Mouse (Mus musculus) liver, embryonic 14.5 days (tissue): ENCODE data around the gene Tmem199. TPM values are rescaled to one million over a fixed set of nuclear protein-coding genes. Genes with fewer than 3 reads are reported as not detected.
"Not testable (repeated sequence)": the region's sequence is repeated elsewhere in the genome, so short reads cannot be mapped to it uniquely, and the experiment has no call there.

Source experiments
- ATAC-seq: fragments of 200-750 bp; cut with Nextera tagmentation; 2 replicates; pipeline ENCODE4 v1.8.0; 2017; ENCODE audit warnings: moderate number of reproducible peaks, mild to moderate bottlenecking, moderate library complexity; ENCODE audit not compliant: insufficient read depth
- DNase-seq, 3 experiments: peaks; one replicate each; pipeline ENCODE4 v3.0.0-alpha.2; 2012 to 2013; ENCODE audit warnings: low read depth in 3 of 3, low spot score in 3 of 3
- H3K27ac ChIP-seq: fragments of 300-500 bp; sonication (generic); 2 replicates; pipeline ENCODE4 v1.5.1; 2014; ENCODE audit warnings: moderate library complexity, mild to moderate bottlenecking, control low read depth, inconsistent platforms
- H3K27me3 ChIP-seq: fragments of 300-500 bp; sonication (generic); 2 replicates; pipeline ENCODE4 v1.6.1; 2014; ENCODE audit warnings: mild to moderate bottlenecking, low read length, moderate library complexity; ENCODE audit not compliant: control insufficient read depth, insufficient read depth
- H3K36me3 ChIP-seq: fragments of 300-500 bp; sonication (generic); replicated peaks from 2 replicates; pipeline ENCODE4 v1.6.1; 2014; ENCODE audit warnings: low read depth; ENCODE audit not compliant: control insufficient read depth, insufficient read depth
- H3K4me1 ChIP-seq, 2 experiments: fragments of 200-500 bp in 1 of 2; fragments of 300-500 bp in 1 of 2; sonication (generic) in 1 of 2; replicated peaks; 2 replicates each; pipeline ENCODE4 v1.6.1; 2012 to 2014; ENCODE audit warnings: antibody characterized with exemption in 1 of 2, inconsistent platforms in 1 of 2, low read length in 1 of 2; ENCODE audit not compliant: control insufficient read depth in 2 of 2, insufficient read depth in 2 of 2
- H3K4me2 ChIP-seq: fragments of 300-500 bp; sonication (generic); 2 replicates; pipeline ENCODE4 v1.6.1; 2014; ENCODE audit warnings: low read depth, mild to moderate bottlenecking, control low read depth, moderate library complexity
- H3K4me3 ChIP-seq, 2 experiments: fragments of 200-500 bp in 1 of 2; fragments of 300-500 bp in 1 of 2; sonication (generic) in 1 of 2; 2 replicates each; pipeline ENCODE4 v1.5.1; 2012 to 2014; ENCODE audit warnings: low read depth in 2 of 2, low read length in 2 of 2, mild to moderate bottlenecking in 2 of 2, control low read depth in 1 of 2, inconsistent platforms in 1 of 2, moderate library complexity in 1 of 2; ENCODE audit not compliant: insufficient read depth in 1 of 2
- H3K9ac ChIP-seq: fragments of 300-500 bp; sonication (generic); replicated peaks from 2 replicates; pipeline ENCODE4 v1.6.1; 2014; ENCODE audit warnings: mild to moderate bottlenecking, control low read depth, moderate library complexity
- H3K9me3 ChIP-seq: fragments of 300-500 bp; sonication (generic); 2 replicates; pipeline ENCODE4 v1.6.1; 2016; ENCODE audit warnings: low read length, mixed read lengths; ENCODE audit not compliant: control insufficient read depth
- CTCF ChIP-seq: IDR thresholded peaks from 2 replicates; pipeline ENCODE4 v1.5.1; 2016; ENCODE audit warnings: antibody characterized with exemption, low read depth, control low read depth
- EP300 ChIP-seq: IDR thresholded peaks from 2 replicates; pipeline ENCODE4 v1.6.1; 2016; ENCODE audit warnings: antibody characterized with exemption, low read depth
- WGBS: fragments of 180-500 bp; shearing (Covaris S2); extraction: QIAGEN DNeasy Blood & Tissue Kit; methylation state at CpG from one replicate; pipeline ENCODE4 v1.1.7; 2014; ENCODE audit not compliant: insufficient replicate concordance; 5-methylcytosine and 5-hydroxymethylcytosine counted together
- polyA plus RNA-seq, 2 experiments: library from polyadenylated mRNA; depleted of rRNA in 1 of 2; stranded (reverse) in 1 of 2; unstranded in 1 of 2; fragments of >200 nt; fragmentation: Nextera tagmentation in 1 of 2; extraction: Ambion mirVana in 1 of 2; gene quantifications; 2 replicates each; pipeline versions ENCODE4 v1.2.1 to v1.2.3; 2012 to 2014

Tmem199 gene
- polyA plus RNA-seq, 2 experiments: 14.5 to 22.1 TPM

DNA sequence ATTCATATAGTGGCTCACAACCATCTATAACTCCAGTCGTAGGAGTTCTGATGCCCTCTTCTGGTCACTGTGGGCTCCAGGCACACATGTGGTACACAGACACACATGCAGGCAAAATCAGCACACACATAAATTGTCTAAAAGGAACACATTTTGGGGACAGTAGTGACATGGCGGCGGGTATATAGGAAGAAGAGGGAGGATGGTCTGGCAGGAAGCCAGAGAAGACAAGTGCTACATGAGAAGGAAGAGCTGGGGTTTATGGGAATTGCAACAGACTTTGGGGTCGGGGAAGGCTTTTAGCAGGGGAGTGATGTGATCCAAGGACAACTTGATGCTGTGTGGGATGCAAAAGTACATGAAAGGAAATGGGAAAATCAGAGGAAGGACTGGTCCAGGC, 22.5 kb upstream of the Tmem199 start:
- peaks cover 13 to 18% of the 10 kb centered on the region in 2 experiments for H3K4me1 ChIP-seq
- no peak overlapping the region for H3K4me3 ChIP-seq
- peaks cover 8% of the 10 kb centered on the region for H3K36me3 ChIP-seq
- 64% methylated on average over 4 of the region's 4 CpGs for WGBS
- TF ChIP-seq CTCF (no peak), EP300 (no peak)
- ATAC-seq: no peak
- H3K9ac ChIP-seq: no peak overlapping the region
- DNase-seq: no peak
- H3K27me3 ChIP-seq: no peaks in the 10 kb centered on the region
- H3K27ac ChIP-seq: no peak overlapping the region
- H3K9me3 ChIP-seq: no peaks in the 10 kb centered on the region
- peak overlapping the region; percentile 97 for H3K4me2 ChIP-seq

DNA sequence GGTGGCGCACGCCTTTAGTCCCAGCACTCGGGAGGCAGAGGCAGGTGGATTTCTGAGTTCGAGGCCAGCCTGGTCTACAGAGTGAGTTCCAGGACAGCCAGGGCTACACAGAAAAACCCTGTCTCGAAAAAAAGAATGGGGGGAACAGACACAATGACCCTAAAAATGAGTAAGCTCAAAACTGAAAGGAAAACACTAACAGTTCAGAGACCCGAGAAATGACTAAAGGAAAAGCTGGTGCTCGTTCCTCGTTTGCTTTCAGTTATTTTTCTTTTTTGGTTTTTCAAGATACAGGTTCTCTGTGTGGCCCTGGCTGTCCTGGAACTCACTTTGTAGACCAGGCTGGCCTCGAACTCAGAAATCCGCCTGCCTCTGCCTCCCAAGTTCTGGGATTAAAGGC, 19.5 kb upstream of the Tmem199 start:
- not testable (repeated sequence) for DNase-seq, H3K27me3 ChIP-seq, H3K4me3 ChIP-seq, H3K4me2 ChIP-seq, H3K9me3 ChIP-seq, H3K4me1 ChIP-seq, H3K36me3 ChIP-seq, H3K9ac ChIP-seq, H3K27ac ChIP-seq, ATAC-seq
- 69% methylated on average over 10 of the region's 10 CpGs for WGBS

DNA sequence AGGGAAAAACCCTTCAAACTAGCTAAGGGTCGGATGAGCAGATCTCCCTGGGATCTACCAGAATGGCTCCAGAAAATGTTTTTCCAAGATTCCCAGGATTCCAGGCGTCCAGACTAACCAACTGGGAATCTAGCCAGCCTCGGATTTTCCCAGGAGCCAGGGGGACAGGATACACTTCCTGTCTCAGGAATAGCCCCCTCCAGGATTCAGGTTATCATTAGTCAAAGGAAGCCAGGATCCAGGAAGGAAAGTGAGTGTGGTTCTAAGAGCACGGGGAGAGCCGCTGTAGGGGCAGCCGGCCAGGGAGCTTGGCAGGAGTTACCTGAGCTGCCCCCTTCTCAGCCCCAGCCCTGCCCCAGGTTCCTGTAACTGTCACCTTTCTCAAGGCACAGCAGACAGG, 19.1 kb upstream of the Tmem199 start:
- Histone ChIP-seq H3K27ac (no peak overlapping the region), H3K9me3 (no peaks in the 10 kb centered on the region), H3K9ac (no peak overlapping the region), H3K36me3 (no peaks in the 10 kb centered on the region), H3K4me3 (no peak overlapping the region), H3K4me2 (no peak overlapping the region), H3K4me1 (peaks cover 7 to 10% of the 10 kb centered on the region in 2 experiments), H3K27me3 (no peaks in the 10 kb centered on the region)
- ATAC-seq (no peak), DNase-seq (no peak)
- TF ChIP-seq EP300: no peak
- TF ChIP-seq CTCF: no peak
- 53% methylated on average over 6 of the region's 6 CpGs for WGBS

DNA sequence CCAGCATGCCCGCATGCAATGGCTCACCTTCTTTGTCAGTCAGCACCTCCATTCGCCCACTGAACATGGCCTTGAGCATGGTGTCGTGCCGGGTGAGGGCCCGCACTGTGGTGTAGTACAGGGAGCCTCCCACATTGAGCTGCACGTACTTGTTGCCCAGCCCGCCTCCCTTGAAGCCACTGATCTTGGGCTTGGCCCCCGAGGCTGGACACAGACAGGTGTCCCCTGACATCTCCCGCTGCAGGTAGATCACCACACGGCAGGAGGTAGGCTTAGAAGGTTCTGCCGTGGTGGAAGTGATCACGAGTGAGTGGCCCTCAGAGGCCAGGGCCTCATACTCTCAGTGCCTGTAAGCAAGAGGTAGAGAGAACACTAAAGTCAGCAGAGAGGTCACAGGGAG, 18.0 kb upstream of the Tmem199 start:
- no peaks in the 10 kb centered on the region for H3K36me3 ChIP-seq
- H3K9me3 ChIP-seq: no peaks in the 10 kb centered on the region
- ATAC-seq (no peak), DNase-seq (no peak)
- H3K4me2 ChIP-seq: no peak overlapping the region
- no peak overlapping the region for H3K9ac ChIP-seq
- WGBS: 76% methylated on average over 12 of the region's 12 CpGs
- peaks cover 2 to 4% of the 10 kb centered on the region in 2 experiments for H3K4me1 ChIP-seq
- H3K27me3 ChIP-seq: no peaks in the 10 kb centered on the region
- no peak overlapping the region for H3K27ac ChIP-seq
- no peak overlapping the region for H3K4me3 ChIP-seq
- TF ChIP-seq CTCF (no peak), EP300 (no peak)

DNA sequence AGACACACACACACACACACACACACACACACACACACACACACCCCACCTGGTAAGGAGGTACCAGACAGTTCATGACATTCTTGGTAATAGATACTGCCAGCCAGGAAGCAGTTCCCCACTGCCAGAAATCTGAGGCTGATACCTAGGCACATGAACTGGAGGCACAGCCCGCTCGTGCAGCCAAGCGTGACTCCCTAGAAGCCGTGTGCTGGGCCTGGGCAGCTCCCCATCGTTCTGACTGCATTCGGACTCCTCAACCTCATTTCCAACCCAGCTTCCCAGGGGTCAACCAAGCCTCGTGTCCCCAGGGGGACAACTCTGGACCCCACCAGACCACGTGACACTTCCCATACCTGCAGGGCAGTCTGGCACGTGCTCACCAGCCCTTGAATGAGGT, 16.7 kb upstream of the Tmem199 start:
- Histone ChIP-seq H3K9me3 (no peaks in the 10 kb centered on the region), H3K4me3 (no peak overlapping the region), H3K4me1 (no peaks in the 10 kb centered on the region), H3K27me3 (no peaks in the 10 kb centered on the region), H3K36me3 (no peaks in the 10 kb centered on the region; the same call in 1 of the 2 replicates), H3K9ac (no peak overlapping the region), H3K27ac (no peak overlapping the region), H3K4me2 (no peak overlapping the region)
- ATAC-seq (no peak), DNase-seq (no peak)
- TF ChIP-seq CTCF: no peak
- no peak for TF ChIP-seq EP300
- 78% methylated on average over 9 of the region's 9 CpGs for WGBS

DNA sequence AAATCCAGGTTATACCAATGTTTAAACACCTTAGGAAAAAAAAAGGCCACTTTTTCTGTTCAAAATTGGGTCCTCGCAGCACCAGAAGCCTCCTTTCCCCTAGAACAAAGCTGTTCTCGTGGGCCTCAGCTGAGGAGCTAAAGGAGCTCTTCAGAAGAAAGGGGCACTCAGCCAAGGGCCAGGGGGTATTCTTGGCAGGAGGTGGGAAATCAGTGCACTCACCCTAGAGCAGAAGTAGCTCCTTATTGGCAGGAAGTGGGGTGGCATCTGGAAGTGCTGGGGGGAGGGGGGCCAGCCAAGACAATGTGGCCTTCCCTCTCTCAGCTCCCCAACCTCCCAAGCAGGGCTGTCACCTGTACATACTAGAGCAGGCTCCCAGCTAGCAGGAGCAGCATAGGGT, 12.9 kb upstream of the Tmem199 start:
- DNase-seq (no peak), ATAC-seq (no peak)
- Histone ChIP-seq H3K9me3 (no peaks in the 10 kb centered on the region), H3K9ac (no peak overlapping the region), H3K4me2 (no peak overlapping the region), H3K27ac (no peak overlapping the region), H3K4me3 (no peak overlapping the region), H3K4me1 (no peaks in the 10 kb centered on the region), H3K27me3 (no peaks in the 10 kb centered on the region), H3K36me3 (peaks cover 23% of the 10 kb centered on the region)
- 66% methylated on average over 2 of the region's 2 CpGs for WGBS
- TF ChIP-seq EP300: no peak
- TF ChIP-seq CTCF: no peak
